Mouse (Mus musculus): ENCODE measurements around the gene Samm50. TPM values are rescaled to one million over a fixed set of nuclear protein-coding genes. Genes with fewer than 3 reads are reported as not detected.

Gene Samm50
- polyA plus RNA-seq, 1 experiment from 2014 or later = 89.2 TPM

DNA sequence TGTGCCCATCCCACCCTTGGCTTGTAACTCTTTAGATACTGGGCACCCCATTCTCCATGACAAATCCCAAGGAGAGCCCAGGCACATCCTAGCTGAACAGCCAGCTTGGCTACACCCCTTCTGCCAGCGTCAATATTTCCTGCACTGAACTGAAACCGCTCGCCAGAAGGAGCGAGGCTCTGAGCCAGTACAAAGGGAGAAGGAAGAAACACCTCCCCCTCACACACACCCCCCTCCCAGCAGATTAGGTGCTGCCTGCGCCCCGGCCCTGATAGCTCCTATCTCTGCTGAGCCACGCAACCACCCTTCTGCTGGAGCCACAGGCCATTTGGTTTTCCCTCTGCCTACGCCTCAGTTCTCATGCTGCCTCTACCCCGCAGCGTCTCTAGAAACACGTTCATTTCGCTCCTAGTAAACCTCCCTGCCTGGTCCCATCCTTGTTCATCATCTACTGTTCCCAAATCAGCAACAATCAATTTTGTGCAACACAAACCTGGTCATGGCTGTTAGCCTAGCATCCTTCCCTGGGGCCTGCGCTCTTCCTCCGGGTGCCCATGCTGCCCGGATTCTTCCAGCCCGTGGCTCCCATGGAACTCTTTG, 39.2 kb downstream of the Samm50 start:
- WGBS = 4% methylated on average over 16 of the region's 16 CpGs
- peak; percentile 38 for ATAC-seq (replicated peaks)

DNA sequence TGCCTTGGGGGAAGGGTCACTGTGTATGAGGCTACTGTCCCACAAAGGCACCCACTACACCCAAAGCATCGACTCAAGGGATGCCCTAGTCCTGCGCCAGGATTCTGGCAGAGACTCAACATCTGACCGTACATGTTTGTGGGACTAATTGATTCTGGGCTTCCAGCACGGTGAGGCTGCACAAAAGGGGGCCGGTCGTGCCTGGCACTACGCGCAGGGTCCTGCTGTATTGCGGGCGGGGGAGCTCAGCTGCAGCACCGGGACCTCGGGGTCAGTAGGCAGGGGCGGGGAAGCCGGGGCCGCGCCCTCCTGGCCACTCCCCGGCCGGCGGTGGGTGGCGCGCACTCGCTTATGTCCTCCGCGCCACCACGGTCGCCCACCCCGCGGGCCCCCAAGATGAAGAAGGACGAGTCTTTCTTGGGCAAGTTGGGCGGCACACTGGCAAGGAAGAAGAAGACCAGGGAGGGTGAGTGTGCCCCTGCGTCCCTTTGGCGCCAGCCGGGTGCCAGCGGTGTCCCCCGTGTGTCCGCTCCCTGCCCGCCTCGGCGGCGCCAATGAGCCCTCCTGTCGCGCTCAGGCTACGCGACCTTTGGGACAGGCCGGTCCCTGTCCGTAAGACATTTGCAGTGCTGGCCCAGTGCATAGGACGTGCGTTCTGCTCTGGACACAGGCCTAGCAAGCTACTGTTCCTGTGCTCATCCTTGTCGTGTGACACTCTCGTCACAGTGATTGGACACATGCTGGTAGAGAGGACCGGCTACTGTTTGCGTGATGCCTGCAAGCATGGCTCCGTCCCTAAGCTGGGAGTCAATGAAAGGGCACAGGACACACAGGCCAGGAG, 39.9 kb downstream of the Samm50 start, which contains the start of gene Parvb:
TSS of gene Parvb (plus strand) at position 323 of the 841 bp plus-strand sequence.
- peak; percentile 45 for ATAC-seq (replicated peaks)
- Histone ChIP-seq H3K27me3 (no peaks in the 10 kb centered on the region), H3K4me3 (peak within 1 kb of the TSS; percentile 44), H3K4me2 (replicated peaks) (peak within 1 kb of the TSS; percentile 97), H3K9ac (replicated peaks) (peak within 1 kb of the TSS; percentile 55), H3K4me1 (peaks cover 35% of the 10 kb centered on the region), H3K36me3 (no peaks in the 10 kb centered on the region), H3K27ac (replicated peaks) (peak within 1 kb of the TSS; percentile 66), H3K9me3 (no peaks in the 10 kb centered on the region)
- WGBS = 1% methylated on average over 53 of the region's 53 CpGs

More for the DNA sequence above, 39.2 kb downstream of the Samm50 start:
- H3K4me2 ChIP-seq (replicated peaks) = peak overlapping the region; percentile 97
- no peaks in the 10 kb centered on the region for H3K36me3 ChIP-seq
- H3K27ac ChIP-seq (replicated peaks) = peak overlapping the region; percentile 66
- H3K9me3 ChIP-seq = no peaks in the 10 kb centered on the region
- peak overlapping the region; percentile 44 for H3K4me3 ChIP-seq
- peak overlapping the region; percentile 55 for H3K9ac ChIP-seq (replicated peaks)
- H3K27me3 ChIP-seq = no peaks in the 10 kb centered on the region
- peaks cover 42% of the 10 kb centered on the region for H3K4me1 ChIP-seq

GRCm38 (mm10) chr15:84232609-84233008, 40.6 kb downstream of the Samm50 start:
- Histone ChIP-seq H3K36me3 (no peaks in the 10 kb centered on the region), H3K4me1 (peaks cover 29% of the 10 kb centered on the region), H3K4me2 (replicated peaks) (peak overlapping the region; percentile 97), H3K9ac (replicated peaks) (no peak overlapping the region), H3K27me3 (no peaks in the 10 kb centered on the region), H3K27ac (replicated peaks) (no peak overlapping the region), H3K4me3 (peak overlapping the region; percentile 44), H3K9me3 (no peaks in the 10 kb centered on the region)
- no peak for ATAC-seq (replicated peaks)
- WGBS = 16% methylated on average over 8 of the region's 8 CpGs

- H3K4me2 ChIP-seq (replicated peaks) = no peak overlapping the region
- H3K27ac ChIP-seq (replicated peaks) = no peak overlapping the region
- H3K27me3 ChIP-seq = no peaks in the 10 kb centered on the region
- no peak for ATAC-seq (replicated peaks)
- H3K4me1 ChIP-seq = peaks cover 42% of the 10 kb centered on the region
- no peaks in the 10 kb centered on the region for H3K9me3 ChIP-seq
- H3K9ac ChIP-seq (replicated peaks) = no peak overlapping the region
- no peak overlapping the region for H3K4me3 ChIP-seq
- no peaks in the 10 kb centered on the region for H3K36me3 ChIP-seq
- WGBS = 80% methylated on average over 7 of the region's 7 CpGs
Observed at GRCm38 (mm10) chr15:84234794-84235581, 42.9 kb downstream of the Samm50 start.

GRCm38 (mm10) chr15:84235646-84236045, 43.6 kb downstream of the Samm50 start:
- H3K9me3 ChIP-seq = no peaks in the 10 kb centered on the region
- no peak overlapping the region for H3K4me2 ChIP-seq (replicated peaks)
- peaks cover 38% of the 10 kb centered on the region for H3K4me1 ChIP-seq
- H3K27me3 ChIP-seq = no peaks in the 10 kb centered on the region
- no peak for ATAC-seq (replicated peaks)
- H3K9ac ChIP-seq (replicated peaks) = no peak overlapping the region
- no peak overlapping the region for H3K4me3 ChIP-seq
- no peak overlapping the region for H3K27ac ChIP-seq (replicated peaks)
- 79% methylated on average over 7 of the region's 7 CpGs for WGBS
- no peaks in the 10 kb centered on the region for H3K36me3 ChIP-seq

- WGBS = 10% methylated on average over 15 of the region's 15 CpGs
- H3K4me1 ChIP-seq = peaks cover 19% of the 10 kb centered on the region
- no peaks in the 10 kb centered on the region for H3K27me3 ChIP-seq
- peak overlapping the region; percentile 32 for H3K4me2 ChIP-seq (replicated peaks)
- no peaks in the 10 kb centered on the region for H3K9me3 ChIP-seq
- 0 out of 2 replicates have a peak, but pooled peaks have one; percentile 27 for ATAC-seq (replicated peaks)
- no peak overlapping the region for H3K9ac ChIP-seq (replicated peaks)
- no peaks in the 10 kb centered on the region for H3K36me3 ChIP-seq
- peak overlapping the region; percentile 57 for H3K27ac ChIP-seq (replicated peaks)
- H3K4me3 ChIP-seq = no peak overlapping the region
Observed at GRCm38 (mm10) chr15:84238552-84238951, 46.5 kb downstream of the Samm50 start.

- no peaks in the 10 kb centered on the region for H3K27me3 ChIP-seq
- H3K9me3 ChIP-seq = no peaks in the 10 kb centered on the region
- H3K4me2 ChIP-seq (replicated peaks) = peak overlapping the region; percentile 32
- H3K4me3 ChIP-seq = 0 out of 2 replicates have a peak overlapping the region, but pooled peaks have one; percentile 4
- no peaks in the 10 kb centered on the region for H3K36me3 ChIP-seq
- ATAC-seq (replicated peaks) = peak; percentile 70; the same call in 1 of the 2 replicates
- no peak overlapping the region for H3K9ac ChIP-seq (replicated peaks)
- WGBS = 13% methylated on average over 16 of the region's 16 CpGs
- peak overlapping the region; percentile 57 for H3K27ac ChIP-seq (replicated peaks)
- peaks cover 19% of the 10 kb centered on the region for H3K4me1 ChIP-seq
Observed at GRCm38 (mm10) chr15:84238991-84239401, 47.0 kb downstream of the Samm50 start.

DNA sequence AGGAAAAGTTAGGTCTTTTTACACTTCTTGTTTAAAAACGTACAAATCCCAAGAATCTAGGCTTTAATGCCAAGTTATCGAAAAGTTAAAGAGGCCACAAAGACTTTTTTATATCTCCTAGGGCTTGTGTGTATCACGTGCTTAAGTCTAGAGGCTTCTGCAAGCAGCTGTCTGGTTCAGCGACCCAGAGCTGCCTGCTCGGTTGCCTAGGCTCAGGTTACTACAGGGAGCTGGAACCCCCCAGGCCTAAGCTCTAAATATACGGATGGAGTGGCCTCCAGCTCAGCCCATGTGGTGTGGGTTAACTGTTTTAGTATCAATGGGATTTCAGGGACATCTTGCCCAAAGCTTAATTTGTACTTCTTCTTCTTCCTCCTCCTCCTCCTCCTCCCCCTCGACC, 49.5 kb downstream of the Samm50 start:
- no peak for ATAC-seq (replicated peaks)
- Histone ChIP-seq H3K4me2 (replicated peaks) (no peak overlapping the region), H3K9me3 (no peaks in the 10 kb centered on the region), H3K4me1 (peaks cover 28% of the 10 kb centered on the region), H3K4me3 (no peak overlapping the region), H3K36me3 (no peaks in the 10 kb centered on the region), H3K27ac (replicated peaks) (no peak overlapping the region), H3K9ac (replicated peaks) (no peak overlapping the region), H3K27me3 (no peaks in the 10 kb centered on the region)
- WGBS = 56% methylated on average over 7 of the region's 7 CpGs

DNA sequence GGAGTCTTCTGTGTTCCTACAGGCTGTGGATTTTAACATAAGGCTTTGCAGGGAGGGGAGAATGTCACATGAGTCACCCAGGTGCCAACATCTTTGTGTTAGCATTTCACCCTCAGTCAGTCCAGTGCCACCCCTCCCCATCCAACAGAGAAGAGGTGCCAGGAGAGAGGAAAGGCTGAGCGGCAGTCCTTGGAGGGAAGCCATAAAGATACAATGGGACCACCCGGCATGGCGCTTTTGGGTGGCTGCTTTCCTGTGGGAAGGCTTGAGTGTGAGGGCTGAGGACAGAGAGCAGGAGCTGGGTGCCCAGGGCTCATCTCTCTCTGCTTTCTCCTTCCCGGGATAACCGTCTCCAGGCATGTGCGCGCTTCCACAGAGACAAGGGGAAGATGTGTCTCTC, 53.1 kb downstream of the Samm50 start:
- WGBS = 31% methylated on average over 7 of the region's 7 CpGs

GRCm38 (mm10) chr15:84246195-84246594, 54.2 kb downstream of the Samm50 start:
- WGBS = 83% methylated on average over 6 of the region's 6 CpGs
- ATAC-seq (replicated peaks) = no peak
- Histone ChIP-seq H3K9me3 (no peaks in the 10 kb centered on the region), H3K4me1 (peaks cover 13% of the 10 kb centered on the region), H3K27ac (replicated peaks) (peak overlapping the region; percentile 74), H3K9ac (replicated peaks) (no peak overlapping the region), H3K36me3 (no peaks in the 10 kb centered on the region), H3K27me3 (no peaks in the 10 kb centered on the region), H3K4me2 (replicated peaks) (no peak overlapping the region), H3K4me3 (no peak overlapping the region)

More for the DNA sequence above, 53.1 kb downstream of the Samm50 start:
- H3K4me1 ChIP-seq = peaks cover 9% of the 10 kb centered on the region
- no peak overlapping the region for H3K4me3 ChIP-seq
- H3K4me2 ChIP-seq (replicated peaks) = no peak overlapping the region
- H3K36me3 ChIP-seq = no peaks in the 10 kb centered on the region
- peak; percentile 67 for ATAC-seq (replicated peaks)
- no peaks in the 10 kb centered on the region for H3K9me3 ChIP-seq
- H3K9ac ChIP-seq (replicated peaks) = no peak overlapping the region
- no peaks in the 10 kb centered on the region for H3K27me3 ChIP-seq
- peak overlapping the region; percentile 74 for H3K27ac ChIP-seq (replicated peaks)

- Histone ChIP-seq H3K27me3 (no peaks in the 10 kb centered on the region), H3K27ac (replicated peaks) (no peak overlapping the region), H3K4me1 (peaks cover 13% of the 10 kb centered on the region), H3K9me3 (no peaks in the 10 kb centered on the region), H3K4me2 (replicated peaks) (no peak overlapping the region), H3K4me3 (no peak overlapping the region), H3K36me3 (no peaks in the 10 kb centered on the region), H3K9ac (replicated peaks) (no peak overlapping the region)
- WGBS = 96% methylated on average over 3 of the region's 3 CpGs
- no peak for ATAC-seq (replicated peaks)
Observed at GRCm38 (mm10) chr15:84247309-84247708, 55.3 kb downstream of the Samm50 start.

DNA sequence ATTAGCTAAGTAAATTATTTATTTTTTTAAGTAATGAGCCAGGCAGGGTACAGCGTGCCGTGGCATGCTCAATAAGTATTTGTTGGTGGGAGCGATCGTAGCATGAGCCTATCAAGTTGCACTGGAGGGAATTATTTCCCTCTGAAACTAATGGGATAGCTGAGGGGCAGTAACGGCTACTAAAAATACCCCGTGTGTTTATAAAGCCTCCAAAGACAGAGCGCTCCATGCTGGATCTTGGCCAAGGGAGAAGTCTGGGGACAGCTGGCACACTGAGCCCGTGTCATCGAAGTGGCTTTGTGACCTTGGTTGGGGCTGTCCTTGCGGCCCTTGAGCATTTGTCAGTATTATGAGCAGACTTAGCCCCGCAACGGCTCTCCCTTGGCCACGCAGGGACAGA, 59.2 kb downstream of the Samm50 start:
- 41% methylated on average over 13 of the region's 13 CpGs for WGBS
- Histone ChIP-seq H3K9me3 (no peaks in the 10 kb centered on the region), H3K27ac (replicated peaks) (no peak overlapping the region), H3K36me3 (no peaks in the 10 kb centered on the region), H3K9ac (replicated peaks) (no peak overlapping the region), H3K4me2 (replicated peaks) (no peak overlapping the region), H3K4me3 (no peak overlapping the region), H3K4me1 (peaks cover 12% of the 10 kb centered on the region; the same call in 1 of the 2 replicates), H3K27me3 (no peaks in the 10 kb centered on the region)
- no peak for ATAC-seq (replicated peaks)
